ENCODE assay signal across 22 mouse cellular contexts in genomic region chr2:5215252-5215815, GRCm38 (mm10).
A peak's percentile ranks its signal among the peaks of the same experiment; 100 is the strongest.
DNase-seq lines count a peak whose midpoint lies in the region; ATAC-seq lines count a peak whose summit lies in the region.
"Had no signal": no experiment of that assay in that cellular context is flagged by ENCODE, and none has a peak within 500 bp of the region (broad histone marks: within the 10 kb centered on the region; RNA-seq: fewer than 3 reads in every experiment).

No protein-coding gene starts in this region.

- 54% methylated on average over 9 of the region's 9 CpGs for WGBS in intestine, embryonic 14.5 days
- 55% methylated on average over 9 of the region's 9 CpGs for WGBS in intestine, embryonic 15.5 days
- 53% methylated on average over 9 of the region's 9 CpGs for WGBS in kidney, embryonic 15.5 days
- 47% methylated on average over 9 of the region's 9 CpGs for WGBS in limb, embryonic 15.5 days
- 74% methylated on average over 9 of the region's 9 CpGs for WGBS in limb, embryonic 10.5 days

- ATAC-seq in intestine, embryonic 14.5 days (replicated peaks; ENCODE audit: low FRiP score, low TSS enrichment, low read depth) = no peak
- ATAC-seq in intestine, embryonic 15.5 days = no peak
- ATAC-seq in kidney, embryonic 15.5 days (replicated peaks; ENCODE audit: low FRiP score) = peak; percentile 58; the same call in 1 of the 2 replicates
- 0 out of 2 replicates have a peak, but pooled peaks have one; percentile 52 for ATAC-seq in limb, embryonic 15.5 days (ENCODE audit: insufficient number of reproducible peaks, low FRiP score, low TSS enrichment, low read depth)
- ATAC-seq: activated CD4-positive, CD25-positive, alpha-beta regulatory T cell, adult 4 months; CD4-positive, CD25-positive, alpha-beta regulatory T cell, adult 4 months; forebrain, embryonic 13.5 days; forebrain, embryonic 15.5 days; Patski had no signal

- H3K4me3 ChIP-seq in intestine, embryonic 14.5 days (ENCODE audit: low read depth, low read length) = no peak overlapping the region
- no peak overlapping the region for H3K4me3 ChIP-seq in intestine, embryonic 15.5 days (replicated peaks)
- no peak overlapping the region for H3K4me3 ChIP-seq in kidney, embryonic 15.5 days (replicated peaks)
- H3K4me3 ChIP-seq in limb, embryonic 15.5 days = no peak overlapping the region
- no peak overlapping the region for H3K4me3 ChIP-seq in limb, embryonic 10.5 days
- H3K4me3 ChIP-seq: embryonic facial prominence, embryonic 10.5 days; embryonic facial prominence, embryonic 12.5 days; forebrain, embryonic 13.5 days; forebrain, embryonic 15.5 days had no signal

- no peak overlapping the region for H3K9ac ChIP-seq in intestine, embryonic 14.5 days (ENCODE audit: low read length)
- no peak overlapping the region for H3K9ac ChIP-seq in intestine, embryonic 15.5 days
- no peak overlapping the region for H3K9ac ChIP-seq in kidney, embryonic 15.5 days
- no peak overlapping the region for H3K9ac ChIP-seq in limb, embryonic 15.5 days
- H3K9ac ChIP-seq: embryonic facial prominence, embryonic 12.5 days; forebrain, embryonic 13.5 days; forebrain, embryonic 15.5 days had no signal

- peak; percentile 43 for DNase-seq in intestine, embryonic 14.5 days (ENCODE audit: low spot score)
- DNase-seq in kidney, postnatal 25 days = no peak
- no peak for DNase-seq in limb, embryonic 10.5 days (ENCODE audit: low spot score)
- DNase-seq: adrenal gland, adult 8-10 months; B cell, adult 2 months; cerebellum, adult 11-12 months; cerebellum, adult 2 months; cerebellum, adult 9-10 months; cerebellum, postnatal 10 days; cerebellum, postnatal 25 days had no signal

- no peaks in the 10 kb centered on the region for H3K9me3 ChIP-seq in intestine, embryonic 14.5 days (ENCODE audit: control insufficient read depth, low read length)
- H3K9me3 ChIP-seq in intestine, embryonic 15.5 days = no peaks in the 10 kb centered on the region
- H3K9me3 ChIP-seq in kidney, embryonic 15.5 days (replicated peaks) = no peaks in the 10 kb centered on the region
- no peaks in the 10 kb centered on the region for H3K9me3 ChIP-seq in limb, embryonic 15.5 days
- no peaks in the 10 kb centered on the region for H3K9me3 ChIP-seq in limb, embryonic 10.5 days (replicated peaks)
- H3K9me3 ChIP-seq: embryonic facial prominence, embryonic 10.5 days; embryonic facial prominence, embryonic 12.5 days; forebrain, embryonic 13.5 days; forebrain, embryonic 15.5 days; G1E had no signal

- H3K27me3 ChIP-seq in intestine, embryonic 14.5 days (replicated peaks; ENCODE audit: control insufficient read depth, insufficient read depth, low read length) = no peaks in the 10 kb centered on the region
- no peaks in the 10 kb centered on the region for H3K27me3 ChIP-seq in intestine, embryonic 15.5 days (replicated peaks)
- no peaks in the 10 kb centered on the region for H3K27me3 ChIP-seq in kidney, embryonic 15.5 days
- H3K27me3 ChIP-seq in limb, embryonic 15.5 days = no peaks in the 10 kb centered on the region
- no peaks in the 10 kb centered on the region for H3K27me3 ChIP-seq in limb, embryonic 10.5 days (ENCODE audit: low read depth, poor library complexity, severe bottlenecking)
- H3K27me3 ChIP-seq: CH12.LX; embryonic facial prominence, embryonic 12.5 days; forebrain, embryonic 13.5 days; forebrain, embryonic 15.5 days; Patski had no signal

- no peak overlapping the region for H3K4me2 ChIP-seq in intestine, embryonic 14.5 days (ENCODE audit: low read length)
- H3K4me2 ChIP-seq in intestine, embryonic 15.5 days (replicated peaks) = no peak overlapping the region
- no peak overlapping the region for H3K4me2 ChIP-seq in kidney, embryonic 15.5 days
- no peak overlapping the region for H3K4me2 ChIP-seq in limb, embryonic 15.5 days
- H3K4me2 ChIP-seq: embryonic facial prominence, embryonic 12.5 days; forebrain, embryonic 13.5 days; forebrain, embryonic 15.5 days had no signal

- no peak overlapping the region for H3K27ac ChIP-seq in intestine, embryonic 14.5 days (ENCODE audit: low read depth)
- no peak overlapping the region for H3K27ac ChIP-seq in intestine, embryonic 15.5 days
- no peak overlapping the region for H3K27ac ChIP-seq in kidney, embryonic 15.5 days
- no peak overlapping the region for H3K27ac ChIP-seq in limb, embryonic 15.5 days
- no peak overlapping the region; the same call in 1 of the 2 replicates for H3K27ac ChIP-seq in limb, embryonic 10.5 days
- H3K27ac ChIP-seq: embryonic facial prominence, embryonic 10.5 days; embryonic facial prominence, embryonic 12.5 days; forebrain, embryonic 13.5 days; forebrain, embryonic 15.5 days had no signal

- H3K4me1 ChIP-seq in intestine, embryonic 14.5 days (replicated peaks; ENCODE audit: control insufficient read depth, insufficient read depth, low read length) = no peaks in the 10 kb centered on the region
- no peaks in the 10 kb centered on the region for H3K4me1 ChIP-seq in intestine, embryonic 15.5 days (replicated peaks)
- H3K4me1 ChIP-seq in kidney, embryonic 15.5 days = no peaks in the 10 kb centered on the region
- peaks cover 8% of the 10 kb centered on the region for H3K4me1 ChIP-seq in limb, embryonic 15.5 days
- peaks cover 6% of the 10 kb centered on the region; the same call in 1 of the 2 replicates for H3K4me1 ChIP-seq in limb, embryonic 10.5 days
- H3K4me1 ChIP-seq: embryonic facial prominence, embryonic 12.5 days; forebrain, embryonic 13.5 days; forebrain, embryonic 15.5 days had no signal

- no peaks in the 10 kb centered on the region for H3K36me3 ChIP-seq in intestine, embryonic 14.5 days (ENCODE audit: control insufficient read depth, insufficient read depth, low read length)
- H3K36me3 ChIP-seq in intestine, embryonic 15.5 days = no peaks in the 10 kb centered on the region
- H3K36me3 ChIP-seq in kidney, embryonic 15.5 days = no peaks in the 10 kb centered on the region
- H3K36me3 ChIP-seq in limb, embryonic 15.5 days = no peaks in the 10 kb centered on the region
- H3K36me3 ChIP-seq in limb, embryonic 10.5 days = no peaks in the 10 kb centered on the region
- H3K36me3 ChIP-seq: embryonic facial prominence, embryonic 10.5 days; embryonic facial prominence, embryonic 12.5 days; forebrain, embryonic 15.5 days; G1E had no signal

Comparison
In these comparisons a context has a peak if more than half of its experiments do, and no peak if none do; other contexts are left out.
1. ATAC-seq: peak in kidney, embryonic 15.5 days (single experiment) and limb, embryonic 15.5 days (single experiment); none in intestine, embryonic 14.5 days (single experiment) and intestine, embryonic 15.5 days (single experiment).